Mouse (Mus musculus) gastrocnemius, postnatal 14 days (tissue): ENCODE data around the gene Tgfbr2. TPM values are rescaled to one million over a fixed set of nuclear protein-coding genes. Genes with fewer than 3 reads are reported as not detected.

Source experiments
- DNase-seq: peaks from one replicate; pipeline ENCODE4 v3.0.0; 2021; ENCODE audit warnings: mixed read lengths
- intact Hi-C: fragments of 180-260 bp; cut with DNase I; formaldehyde crosslinking; loops from one replicate; pipeline ENCODE4 v1.15.1; 2025; ENCODE audit warnings: low total_unique reads
- total RNA-seq, 2 experiments: library from RNA; stranded (reverse); gene quantifications; 2 replicates each; pipeline ENCODE4 v1.2.3; 2021

The Tgfbr2 gene
- total RNA-seq, 2 experiments from 2014 or later: 29.9 to 36.5 TPM

DNA sequence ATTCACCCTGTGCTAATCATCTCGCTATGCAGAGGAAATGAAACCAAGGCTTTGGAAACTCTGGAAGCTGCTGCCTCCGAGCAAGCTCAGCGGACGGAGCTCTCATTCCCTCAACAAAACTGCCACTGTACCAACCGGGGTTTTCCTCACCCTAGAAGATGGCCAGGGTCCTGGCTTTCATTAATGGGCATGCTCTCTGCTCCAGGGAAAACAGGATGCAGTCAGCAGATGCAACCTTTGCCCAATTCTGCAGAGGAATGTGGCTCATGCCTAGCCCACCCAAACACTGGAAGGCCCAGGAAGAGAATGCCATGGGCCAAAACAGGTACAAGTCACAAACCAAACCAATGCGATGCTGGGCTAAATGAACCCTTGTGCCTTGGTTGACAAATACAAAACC, 8.8 kb downstream of the Tgfbr2 start:
- DNase-seq: no peak
- intact Hi-C loops: no loop called here

DNA sequence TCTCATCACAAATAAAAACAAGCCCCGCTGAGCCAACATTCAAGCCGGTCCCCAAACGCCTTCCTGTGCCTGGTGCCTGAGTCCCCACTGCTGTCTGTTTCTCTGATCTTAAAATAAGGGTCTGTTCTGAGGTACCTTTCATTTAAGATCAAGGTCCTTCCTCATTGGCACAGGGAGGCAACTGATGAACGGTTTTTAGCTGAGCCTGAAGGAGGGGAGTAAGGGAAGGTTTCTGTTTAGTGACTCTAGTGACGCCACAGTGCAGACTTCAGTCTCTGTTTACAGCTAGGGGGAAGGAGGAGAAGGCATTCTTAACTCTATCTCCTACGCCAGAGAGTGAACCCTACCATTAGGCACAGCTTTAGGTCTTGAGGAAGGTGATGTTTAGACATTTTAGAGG, 11.3 kb downstream of the Tgfbr2 start:
- intact Hi-C loops: no loop called here

DNA sequence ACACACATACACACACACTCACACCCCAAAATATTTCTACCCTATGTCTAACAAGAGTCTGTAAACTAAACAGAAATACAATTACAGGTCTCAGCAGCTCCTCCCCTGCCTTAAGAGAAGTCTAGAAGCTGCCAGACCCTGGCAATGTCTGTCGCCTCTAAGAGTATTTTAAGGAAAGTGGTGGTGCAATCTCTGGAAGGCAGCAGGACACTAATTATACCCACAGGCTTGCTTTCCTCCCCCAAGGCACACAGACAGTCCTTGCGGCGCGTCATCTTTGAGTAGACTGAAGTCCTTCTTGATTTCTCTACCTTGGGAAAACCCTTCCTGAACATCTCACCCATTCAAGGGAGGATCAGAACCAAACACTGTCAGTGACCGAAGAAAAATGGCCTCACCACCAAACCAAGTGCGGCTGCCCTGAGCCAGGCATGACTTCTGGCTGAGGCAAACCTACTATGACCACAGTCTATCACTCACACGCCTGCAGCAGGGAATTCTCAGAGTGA, 12.2 kb downstream of the Tgfbr2 start:
- intact Hi-C loops: no loop called here
- no peak for DNase-seq

More for the DNA sequence above, 11.3 kb downstream of the Tgfbr2 start:
- DNase-seq: no peak

DNA sequence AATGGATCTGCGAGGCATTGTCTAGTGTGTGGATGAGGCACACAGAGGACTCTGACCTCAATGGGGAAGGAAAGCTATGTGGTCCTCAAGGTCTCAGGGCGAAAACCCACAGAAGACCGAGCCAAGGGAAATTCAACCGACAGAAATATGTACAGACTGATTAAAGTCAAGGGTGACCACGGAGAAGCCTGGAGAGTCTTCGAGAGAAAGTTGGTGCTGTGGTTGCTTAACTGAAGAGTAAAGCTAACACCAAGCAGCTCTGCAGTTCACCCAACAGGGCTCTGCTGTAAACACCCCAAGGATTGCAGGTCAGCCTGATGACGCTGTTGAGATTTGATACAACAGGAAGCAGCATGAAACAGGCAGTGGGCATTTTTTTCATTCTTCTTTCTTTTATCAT, 14.3 kb downstream of the Tgfbr2 start:
- intact Hi-C loops: no loop called here
- DNase-seq: no peak

DNA sequence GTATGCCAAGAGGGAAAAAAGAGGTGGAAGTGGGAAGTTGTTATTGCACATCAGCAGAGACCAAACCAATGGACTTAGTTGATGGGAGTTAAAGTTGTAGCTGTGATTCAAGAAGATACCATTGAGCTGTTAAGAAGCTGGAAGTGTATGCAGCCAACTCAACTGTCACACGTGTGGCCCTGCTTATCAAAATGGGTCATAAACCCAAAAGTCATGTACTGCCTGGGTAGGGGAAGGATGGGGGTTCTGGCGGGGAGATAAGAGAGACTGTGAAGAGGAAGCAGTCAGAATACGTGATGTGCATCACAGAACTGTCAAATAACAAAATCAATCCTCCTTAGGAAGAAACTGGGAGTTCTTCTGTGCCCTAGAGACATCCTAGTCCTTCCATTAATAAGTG, 15.1 kb downstream of the Tgfbr2 start:
- DNase-seq: no peak
- intact Hi-C loops: no loop called here

DNA sequence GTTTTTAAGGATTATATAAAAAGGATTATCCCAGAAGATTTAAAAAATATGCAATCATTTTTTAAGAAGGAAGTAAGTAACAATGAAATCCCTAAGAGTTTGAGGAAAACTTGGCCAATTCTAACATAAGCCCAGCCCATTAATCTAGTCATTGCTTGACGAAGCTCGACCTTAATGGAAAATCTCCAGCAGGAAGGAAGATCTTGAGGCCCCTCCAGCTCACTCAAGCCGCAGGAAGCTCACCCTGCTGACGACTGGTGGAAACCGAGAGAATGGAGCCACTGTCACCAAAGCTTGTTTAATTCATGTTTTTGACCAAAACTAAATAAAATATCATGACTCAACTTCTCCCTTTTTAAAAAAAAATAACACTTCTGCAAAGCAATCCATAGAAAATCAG, 18.7 kb downstream of the Tgfbr2 start:
- no peak for DNase-seq
- intact Hi-C loops: no loop called here

DNA sequence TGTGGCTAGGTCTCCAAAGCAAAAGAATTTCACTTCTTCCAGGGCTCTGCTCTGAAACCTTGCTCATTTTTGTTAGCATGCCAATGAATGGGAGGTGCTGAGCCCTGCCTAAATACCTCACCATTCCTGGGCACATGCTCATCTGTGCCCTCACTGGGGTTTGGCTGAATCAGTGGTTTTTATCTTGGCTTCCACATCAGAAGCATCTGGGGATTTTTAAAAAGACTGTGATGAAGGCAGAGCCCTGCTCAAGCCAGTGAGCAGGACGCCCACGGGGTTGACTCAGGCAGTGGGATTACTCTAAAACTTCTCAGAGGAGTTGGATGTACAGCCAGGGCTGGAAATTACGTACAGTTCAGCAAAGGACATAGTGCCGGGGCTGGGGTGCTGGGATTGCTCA, 22.3 kb downstream of the Tgfbr2 start:
- peak; percentile 37 for DNase-seq
- intact Hi-C loops: no loop called here

DNA sequence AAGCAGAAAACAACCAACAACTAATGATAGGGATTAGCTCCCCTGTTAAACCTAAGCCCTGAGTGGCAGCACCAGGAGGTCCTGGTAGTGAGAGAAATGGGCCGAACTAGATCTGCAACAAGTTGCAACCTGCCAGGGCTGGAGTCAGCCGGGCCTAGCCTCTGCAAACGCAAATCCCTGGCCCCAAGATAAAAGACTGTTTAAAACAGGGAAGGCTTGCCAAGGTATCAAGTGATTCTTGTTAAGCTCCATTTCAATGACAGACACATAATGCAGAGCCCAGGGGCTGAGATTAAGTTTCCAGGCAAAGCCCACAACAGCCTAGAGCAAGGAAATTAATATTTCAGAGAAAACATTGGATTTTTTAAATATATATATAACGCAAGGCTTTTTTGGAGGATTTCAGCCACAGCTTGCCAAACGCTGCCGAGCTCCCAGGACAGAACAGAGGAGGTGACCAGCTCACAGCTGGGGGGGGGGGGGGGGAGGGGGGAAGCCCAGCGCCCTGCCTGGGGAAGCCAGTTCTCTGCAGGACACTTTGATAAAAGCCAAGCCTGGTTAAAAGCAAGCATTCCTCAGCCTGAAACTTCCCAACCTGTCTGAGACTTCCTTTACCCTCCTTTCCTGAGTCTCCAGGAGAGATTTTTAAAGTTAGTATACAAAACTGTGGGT, 24.3 kb downstream of the Tgfbr2 start:
- no peak for DNase-seq
- intact Hi-C loops: no loop called here

DNA sequence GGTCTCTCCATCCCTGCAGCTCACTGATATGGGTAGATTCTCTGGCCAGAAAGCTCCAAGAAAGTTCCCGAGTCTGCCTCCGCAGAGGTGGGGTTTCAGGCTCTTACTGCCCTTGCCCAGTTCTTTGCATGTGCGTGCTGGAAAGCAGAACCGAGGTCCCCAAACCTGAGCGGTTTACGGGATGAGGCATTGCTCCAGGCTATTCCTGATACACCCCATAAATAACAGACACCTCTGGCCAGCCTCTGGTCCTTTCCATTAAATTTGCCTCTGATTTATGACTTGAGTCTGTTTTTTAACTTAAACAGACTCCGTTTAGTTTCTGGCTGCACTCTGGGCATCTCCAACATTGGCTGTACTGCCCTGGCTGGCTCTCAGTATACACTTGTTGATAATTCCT, 26.4 kb downstream of the Tgfbr2 start:
- no peak for DNase-seq
- intact Hi-C loops: no loop called here

DNA sequence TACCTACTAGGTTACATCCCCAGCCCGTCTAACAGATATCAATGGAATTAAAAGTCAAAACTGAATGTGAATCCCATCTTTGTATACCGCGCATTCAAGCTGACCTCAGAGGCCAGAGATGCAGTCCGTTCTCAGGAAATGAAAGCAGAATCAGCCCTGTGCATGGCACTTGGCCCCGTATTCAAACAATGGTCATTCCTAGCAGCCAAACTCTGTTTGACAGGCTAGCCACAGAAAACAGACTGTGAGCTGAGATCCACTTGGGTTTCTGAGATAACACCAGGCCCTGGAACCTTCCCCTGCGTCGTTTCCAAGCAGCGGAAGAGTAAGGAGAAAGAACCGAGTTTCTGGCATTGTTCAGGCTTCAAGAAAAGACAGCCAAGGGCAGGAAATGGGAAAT, 28.9 kb downstream of the Tgfbr2 start:
- intact Hi-C loops: no loop called here
- no peak for DNase-seq

DNA sequence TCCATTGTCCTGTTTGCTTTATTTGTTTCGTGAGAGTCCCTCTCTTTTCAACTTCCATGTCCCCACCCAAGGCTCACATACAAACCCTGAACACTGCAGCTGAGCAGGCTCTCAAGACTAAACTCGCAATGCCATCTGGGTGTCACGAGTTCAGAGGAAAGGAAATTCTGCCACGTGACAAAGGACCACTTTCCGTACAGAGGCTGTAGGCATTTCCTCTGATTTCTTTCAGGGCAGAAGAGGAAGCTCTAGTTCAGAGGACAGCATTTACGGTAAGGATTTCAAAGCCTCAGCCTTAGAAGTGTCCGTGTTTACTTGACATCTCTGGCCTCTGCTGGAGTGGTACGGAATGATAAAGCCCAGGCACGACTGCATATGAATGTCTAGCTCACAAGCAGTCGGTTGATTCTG, 29.9 kb downstream of the Tgfbr2 start:
- DNase-seq: no peak
- intact Hi-C loops: no loop called here

DNA sequence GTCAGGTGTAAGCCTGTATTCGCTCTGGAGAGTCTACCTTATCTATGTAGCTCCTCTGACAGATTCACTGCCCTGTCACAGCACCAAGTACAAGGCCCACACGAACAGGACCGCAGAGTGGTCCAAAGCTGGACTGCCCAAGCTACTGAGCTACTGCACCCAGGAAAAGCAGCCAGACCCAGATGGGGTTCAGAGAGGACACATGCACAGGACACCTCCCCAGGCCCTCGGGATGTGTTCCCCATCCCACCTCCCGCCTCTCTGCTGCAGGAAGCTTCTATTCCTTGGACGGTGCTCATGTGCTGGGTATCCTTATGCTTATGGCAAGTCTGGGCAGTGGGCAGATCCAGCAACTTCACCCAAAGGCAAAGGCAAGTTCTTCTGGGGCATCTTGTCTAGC, 34.7 kb downstream of the Tgfbr2 start:
- DNase-seq: no peak
- intact Hi-C loops: no loop called here

DNA sequence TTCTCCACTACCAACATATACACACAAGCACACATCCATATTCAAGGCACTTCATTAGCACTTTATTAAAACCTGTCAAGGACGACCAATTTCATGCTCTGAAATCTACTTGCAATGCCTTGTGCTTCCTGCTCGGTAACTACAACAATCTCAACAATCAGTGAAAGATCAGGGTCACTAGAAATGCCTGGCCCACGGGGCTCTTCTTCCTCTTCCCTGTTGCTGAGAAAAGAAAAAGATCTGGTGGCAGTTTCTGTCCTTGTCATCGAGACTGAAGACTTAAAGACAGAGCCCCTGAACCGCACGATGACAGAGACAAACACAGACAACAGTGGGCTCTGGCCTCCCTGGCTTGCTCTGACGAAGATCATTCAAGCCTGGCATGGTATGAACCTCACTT, 35.6 kb downstream of the Tgfbr2 start:
- intact Hi-C loops: no loop called here
- DNase-seq: no peak

DNA sequence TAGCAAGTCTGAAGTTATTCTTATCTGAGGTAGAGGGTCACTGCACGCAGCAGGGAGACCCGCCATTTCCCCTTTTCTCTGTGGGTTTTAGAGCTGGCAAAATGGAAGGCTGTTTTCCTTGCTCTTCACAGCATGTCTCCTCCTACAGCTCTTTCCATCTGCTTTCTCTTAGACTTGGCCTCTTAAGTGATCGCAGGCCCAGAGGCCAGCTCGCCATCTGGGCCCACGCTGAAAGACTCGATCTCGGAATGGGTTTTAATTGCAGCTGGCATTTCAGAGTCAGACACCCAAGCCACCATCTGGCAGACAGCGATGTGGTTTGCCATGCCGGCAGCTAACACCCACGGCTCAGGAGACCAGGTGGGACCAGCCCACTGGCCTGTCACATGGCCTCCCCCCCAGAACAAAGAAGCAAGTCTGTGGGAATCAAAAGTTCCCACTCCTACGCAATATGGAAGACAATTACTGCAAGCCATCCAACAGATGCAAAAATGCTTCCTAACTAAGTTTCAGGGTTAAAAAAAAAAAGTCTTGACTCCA, 36.5 kb downstream of the Tgfbr2 start:
- intact Hi-C loops: no loop called here
- peak; percentile 34 for DNase-seq

DNA sequence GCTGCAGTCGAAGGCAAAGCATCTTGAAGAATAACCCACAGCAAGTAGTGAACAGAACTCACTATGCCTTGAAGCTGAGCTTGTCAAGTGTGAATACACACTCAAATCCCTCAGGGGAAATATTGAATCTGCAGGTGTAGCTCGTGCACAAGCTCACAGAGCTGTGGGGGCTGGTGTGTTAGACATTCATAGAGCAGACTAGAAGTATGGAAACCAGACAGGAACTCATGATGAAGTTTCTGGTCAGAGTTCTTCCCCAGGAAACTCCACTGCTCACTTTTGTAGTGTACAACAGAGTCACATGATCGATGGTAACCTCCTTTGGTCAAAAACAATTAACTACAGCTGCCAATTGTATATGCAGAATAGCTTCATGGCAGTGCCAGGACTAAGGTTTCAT, 37.5 kb downstream of the Tgfbr2 start:
- intact Hi-C loops: no loop called here
- no peak for DNase-seq

DNA sequence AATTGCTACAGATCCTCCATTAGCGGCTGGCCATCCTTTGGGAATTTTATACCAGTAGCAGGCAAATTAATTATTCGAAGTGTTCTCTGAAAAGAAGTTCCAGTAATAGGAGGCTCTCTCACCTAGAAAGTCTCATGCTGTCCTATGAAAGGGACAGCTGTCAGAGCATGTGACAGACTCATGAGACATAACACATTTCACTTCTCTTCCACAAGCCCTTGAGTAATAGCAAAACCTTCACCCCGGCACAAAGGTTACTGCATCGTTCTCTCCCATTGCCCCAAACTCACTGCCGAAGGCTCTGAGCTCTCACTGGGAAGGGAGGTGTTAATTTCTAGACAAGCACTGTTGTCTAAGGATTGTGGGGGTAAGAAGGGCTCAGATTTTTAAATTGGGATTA, 38.3 kb downstream of the Tgfbr2 start:
- no peak for DNase-seq

DNA sequence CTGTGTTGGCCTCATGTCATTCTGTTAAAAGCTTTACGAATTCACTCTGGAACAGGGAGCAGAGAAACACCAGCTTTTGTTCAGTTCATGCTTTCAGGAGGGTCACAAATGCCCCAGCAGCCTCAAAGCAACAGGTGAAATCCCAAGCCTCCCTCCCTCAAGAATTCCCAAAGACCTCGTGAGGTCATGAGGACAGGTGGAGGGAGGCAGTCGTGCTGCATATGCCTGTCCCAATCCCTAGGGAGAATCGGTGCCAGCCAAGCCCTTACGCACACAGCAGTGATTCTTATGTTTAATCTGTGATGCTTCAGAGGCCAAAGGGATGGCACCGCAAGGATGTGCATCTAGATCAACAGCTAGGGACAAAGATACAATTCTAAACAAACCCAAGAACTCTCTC, 39.0 kb downstream of the Tgfbr2 start:
- DNase-seq: no peak
- intact Hi-C loops: no loop called here

More for the DNA sequence above, 38.3 kb downstream of the Tgfbr2 start:
- intact Hi-C loops: no loop called here

DNA sequence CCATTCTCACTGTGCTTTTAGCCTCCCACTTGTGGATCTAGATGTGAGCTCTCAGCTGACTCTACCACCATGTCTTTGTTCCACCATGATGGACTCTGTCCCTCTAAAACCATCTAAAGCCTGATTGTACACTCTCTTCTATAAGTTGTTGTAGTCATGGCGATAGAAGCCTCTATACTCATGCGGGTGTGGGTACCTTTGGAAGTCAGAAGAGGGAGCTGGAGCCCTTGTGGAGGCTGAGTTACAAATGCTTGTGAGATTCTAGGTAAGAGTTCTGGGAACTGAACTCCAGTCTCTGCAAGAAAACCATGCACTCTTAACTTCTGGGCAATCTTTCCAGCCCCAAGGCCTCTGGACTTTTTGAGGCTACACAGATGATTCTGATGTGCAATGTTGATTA, 40.7 kb downstream of the Tgfbr2 start:
- DNase-seq: no peak
- intact Hi-C loops: no loop called here

DNA sequence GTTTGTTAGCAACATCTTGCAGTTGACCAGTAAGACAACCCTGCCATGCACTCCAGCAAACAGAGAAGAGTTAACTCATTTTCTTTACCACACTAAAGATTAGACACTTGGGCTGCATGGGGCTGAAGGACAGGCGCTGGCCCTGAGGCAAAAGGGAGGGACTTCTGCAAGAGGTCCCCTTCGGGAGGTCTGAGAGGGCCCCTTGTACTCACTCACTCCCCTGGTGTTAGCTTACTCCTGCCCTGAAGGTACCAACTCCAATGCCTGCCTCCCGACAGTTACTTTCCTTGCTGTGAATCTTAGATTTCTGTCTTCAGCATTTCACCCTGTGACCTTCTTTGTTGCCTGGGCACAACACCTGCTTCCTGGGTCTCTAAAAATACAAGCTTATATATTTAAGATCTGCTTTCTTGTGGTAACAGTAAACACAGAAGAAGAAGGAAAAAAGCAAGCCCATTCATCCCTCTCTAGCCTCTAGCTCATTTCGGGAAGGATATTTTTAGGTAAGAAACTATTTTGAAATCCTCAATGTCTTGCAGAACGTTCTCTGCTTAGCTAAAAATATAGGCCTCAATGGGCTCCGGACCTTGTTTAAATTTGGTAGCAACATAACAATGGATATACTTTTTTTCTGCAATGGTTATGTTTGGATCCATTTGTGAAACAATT, 41.7 kb downstream of the Tgfbr2 start:
- DNase-seq: no peak
- intact Hi-C loops: no loop called here

DNA sequence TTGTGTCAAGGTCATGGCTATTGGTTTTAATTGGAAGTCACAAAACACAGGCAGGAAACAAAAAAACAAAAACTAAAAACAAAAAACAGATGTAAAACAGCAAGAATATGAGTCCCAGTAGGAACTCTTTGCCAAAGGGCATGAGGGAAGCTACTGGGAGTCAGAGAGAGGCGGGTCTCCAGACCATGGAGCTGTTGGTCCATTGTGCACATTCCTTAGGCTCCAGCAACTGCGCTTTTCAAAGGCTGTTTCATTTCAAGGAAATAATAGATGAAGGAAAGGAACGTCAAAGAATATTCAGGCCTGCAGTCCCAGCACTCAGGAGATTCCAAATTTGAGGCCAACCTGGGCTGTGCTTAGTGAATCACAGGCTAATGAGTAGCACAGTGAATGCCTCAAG, 46.3 kb downstream of the Tgfbr2 start:
- DNase-seq: no peak
- intact Hi-C loops: no loop called here

DNA sequence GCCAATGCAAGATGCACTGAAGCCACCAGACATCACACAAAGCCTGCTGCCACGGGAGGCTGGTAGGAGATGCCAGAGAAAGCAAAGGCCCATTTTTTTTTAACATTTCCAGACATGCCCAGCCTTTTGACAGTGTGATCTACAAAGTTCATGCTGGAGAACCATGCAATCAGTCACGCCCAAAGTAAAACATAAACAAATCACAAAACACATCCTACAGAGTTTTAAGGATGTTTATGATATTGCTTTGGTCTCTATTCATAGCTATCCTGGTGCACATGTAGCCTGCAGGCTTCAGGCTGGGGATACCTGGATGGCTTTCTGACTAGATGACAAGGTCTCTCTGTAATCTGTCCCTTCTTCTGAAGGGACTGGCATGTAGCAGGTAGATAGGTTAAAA, 46.8 kb downstream of the Tgfbr2 start:
- no peak for DNase-seq
- intact Hi-C loops: no loop called here
